Mouse (Mus musculus) G1E (cell line): Measurements from ENCODE around the gene Tnfaip3.

Source experiments
- CTCF ChIP-seq: IDR thresholded peaks from 2 replicates; pipeline ENCODE4 v1.5.1; 2012; ENCODE audit warnings: low read depth, low read length, inconsistent platforms, mixed read lengths
- GATA1 ChIP-seq: IDR thresholded peaks from 2 replicates; pipeline ENCODE4 v1.6.1; 2012; ENCODE audit warnings: borderline replicate concordance, low read length, inconsistent platforms, mixed read lengths
- GATA2 ChIP-seq: IDR thresholded peaks from 2 replicates; pipeline ENCODE4 v1.6.1; 2012; ENCODE audit warnings: low read depth, low read length, inconsistent platforms, borderline replicate concordance

GRCm38 (mm10) chr10:19030628-19031027 lies 15.2 kb upstream of the Tnfaip3 start:
- TF ChIP-seq CTCF (no peak), GATA1 (no peak), GATA2 (no peak)
